Comparison of ENCODE assay signal across 13 mouse cellular contexts in genomic region chr1:194950913-194951312, GRCm38 (mm10). TPM values are rescaled to one million over a fixed set of nuclear protein-coding genes. Genes with fewer than 3 reads are reported as not detected.
DNase-seq lines count a peak whose midpoint lies in the region; ATAC-seq and TF ChIP-seq lines count a peak whose summit lies in the region.
"Had no signal": no experiment of that assay in that cellular context is flagged by ENCODE, and none has a peak within 500 bp of the region (broad histone marks: within the 10 kb centered on the region; RNA-seq: fewer than 3 reads in every experiment).

No protein-coding gene starts in this region.

- no peak for ATAC-seq in hindbrain, postnatal 0 days
- ATAC-seq in hindbrain, embryonic 16.5 days = no peak
- ATAC-seq in midbrain, embryonic 14.5 days (ENCODE audit: low FRiP score, low TSS enrichment) = no peak
- no peak for ATAC-seq in midbrain, embryonic 15.5 days (replicated peaks)
- ATAC-seq: forebrain, embryonic 13.5 days; intestine, embryonic 16.5 days had no signal

- H3K27ac ChIP-seq in hindbrain, postnatal 0 days = no peak overlapping the region
- H3K27ac ChIP-seq in hindbrain, embryonic 16.5 days (ENCODE audit: low read depth, low read length) = no peak overlapping the region
- no peak overlapping the region for H3K27ac ChIP-seq in midbrain, embryonic 14.5 days (replicated peaks; ENCODE audit: low read depth, low read length)
- H3K27ac ChIP-seq in midbrain, embryonic 15.5 days = no peak overlapping the region
- H3K27ac ChIP-seq: forebrain, embryonic 13.5 days; macrophage had no signal

- 62% methylated on average over 2 of the region's 2 CpGs for WGBS in hindbrain, postnatal 0 days
- WGBS in hindbrain, embryonic 16.5 days = 55% methylated on average over 2 of the region's 2 CpGs
- WGBS in midbrain, embryonic 14.5 days = 78% methylated on average over 2 of the region's 2 CpGs
- 72% methylated on average over 2 of the region's 2 CpGs for WGBS in midbrain, embryonic 15.5 days

- H3K4me1 ChIP-seq in hindbrain, postnatal 0 days (ENCODE audit: insufficient read depth, low read length) = no peaks in the 10 kb centered on the region
- H3K4me1 ChIP-seq in hindbrain, embryonic 16.5 days (ENCODE audit: control insufficient read depth, insufficient read depth, low read depth, low read length) = no peaks in the 10 kb centered on the region
- no peaks in the 10 kb centered on the region for H3K4me1 ChIP-seq in midbrain, embryonic 14.5 days (ENCODE audit: control insufficient read depth, insufficient read depth, low read length)
- H3K4me1 ChIP-seq in midbrain, embryonic 15.5 days = no peaks in the 10 kb centered on the region
- H3K4me1 ChIP-seq: forebrain, embryonic 13.5 days had no signal

- TF ChIP-seq CTCF in hindbrain, postnatal 0 days (IDR thresholded peaks at IDR 0.05; ENCODE audit: low read depth) = peak; percentile 59

- no peak overlapping the region for H3K9ac ChIP-seq in hindbrain, postnatal 0 days (replicated peaks; ENCODE audit: low read length)
- no peak overlapping the region for H3K9ac ChIP-seq in hindbrain, embryonic 16.5 days (ENCODE audit: low read depth, low read length)
- H3K9ac ChIP-seq in midbrain, embryonic 14.5 days (replicated peaks; ENCODE audit: low read length) = no peak overlapping the region
- H3K9ac ChIP-seq in midbrain, embryonic 15.5 days = no peak overlapping the region
- H3K9ac ChIP-seq: forebrain, embryonic 13.5 days had no signal

- no peaks in the 10 kb centered on the region for H3K36me3 ChIP-seq in hindbrain, postnatal 0 days (ENCODE audit: insufficient read depth, low read length)
- no peaks in the 10 kb centered on the region for H3K36me3 ChIP-seq in hindbrain, embryonic 16.5 days (ENCODE audit: control insufficient read depth, insufficient read depth, low read length)
- no peaks in the 10 kb centered on the region for H3K36me3 ChIP-seq in midbrain, embryonic 14.5 days (ENCODE audit: control insufficient read depth, insufficient read depth, low read length)
- H3K36me3 ChIP-seq in midbrain, embryonic 15.5 days (replicated peaks) = no peaks in the 10 kb centered on the region

- no peak overlapping the region for H3K4me2 ChIP-seq in hindbrain, postnatal 0 days (ENCODE audit: low read depth, low read length)
- no peak overlapping the region for H3K4me2 ChIP-seq in hindbrain, embryonic 16.5 days (ENCODE audit: low read length)
- H3K4me2 ChIP-seq in midbrain, embryonic 14.5 days (ENCODE audit: low read length) = no peak overlapping the region
- H3K4me2 ChIP-seq in midbrain, embryonic 15.5 days = no peak overlapping the region
- H3K4me2 ChIP-seq: forebrain, embryonic 13.5 days had no signal

- peak; percentile 21 for DNase-seq in adrenal gland, adult 8-10 months
- DNase-seq in adrenal gland, postnatal 4 days (ENCODE audit: low spot score in 2 of 2) = no peak
- DNase-seq in hindbrain, postnatal 0 days (ENCODE audit: low spot score) = peak; percentile 63
- DNase-seq in midbrain, embryonic 14.5 days = peak; percentile 42
- peak; percentile 11 for DNase-seq in fat pad, adult 2 months (ENCODE audit: extremely low read depth, low read depth, low spot score)
- no peak for DNase-seq in gastrocnemius, adult 18-20 months (ENCODE audit: low spot score)
- DNase-seq: cerebellum, adult 9-11 months; right cerebral cortex, postnatal 4 days had no signal

- H3K9me3 ChIP-seq in hindbrain, postnatal 0 days (ENCODE audit: low read length) = no peaks in the 10 kb centered on the region
- no peaks in the 10 kb centered on the region for H3K9me3 ChIP-seq in hindbrain, embryonic 16.5 days (ENCODE audit: control insufficient read depth, low read length)
- no peaks in the 10 kb centered on the region for H3K9me3 ChIP-seq in midbrain, embryonic 14.5 days (ENCODE audit: control insufficient read depth, low read length)
- H3K9me3 ChIP-seq in midbrain, embryonic 15.5 days = no peaks in the 10 kb centered on the region
- H3K9me3 ChIP-seq: forebrain, embryonic 13.5 days had no signal

- H3K4me3 ChIP-seq in hindbrain, postnatal 0 days (ENCODE audit: low read length) = no peak overlapping the region
- no peak overlapping the region for H3K4me3 ChIP-seq in hindbrain, embryonic 16.5 days (ENCODE audit: low read length)
- H3K4me3 ChIP-seq in midbrain, embryonic 14.5 days (replicated peaks; ENCODE audit: low read depth, low read length) = no peak overlapping the region
- no peak overlapping the region for H3K4me3 ChIP-seq in midbrain, embryonic 15.5 days
- H3K4me3 ChIP-seq: forebrain, embryonic 13.5 days had no signal

- no peaks in the 10 kb centered on the region for H3K27me3 ChIP-seq in hindbrain, postnatal 0 days (ENCODE audit: insufficient read depth, low read length)
- no peaks in the 10 kb centered on the region for H3K27me3 ChIP-seq in hindbrain, embryonic 16.5 days (replicated peaks; ENCODE audit: control insufficient read depth, insufficient read depth, low read length)
- no peaks in the 10 kb centered on the region for H3K27me3 ChIP-seq in midbrain, embryonic 14.5 days (ENCODE audit: control insufficient read depth, insufficient read depth, low read length)
- H3K27me3 ChIP-seq in midbrain, embryonic 15.5 days (replicated peaks) = no peaks in the 10 kb centered on the region
- H3K27me3 ChIP-seq: forebrain, embryonic 13.5 days had no signal

RNA-seq across cellular contexts. Expression of gene Cd34, which starts 12.3 kb away (rescaled TPM):
- total RNA-seq in adrenal gland, adult 8-10 months (2022) = 10 to 100 TPM; 33.4 to 60.6 (median 45.5) TPM
- 100 to 1,000 TPM in 1 of 2 experiments, 10 to 100 TPM in 1; 99.5 to 102 TPM for total RNA-seq in adrenal gland, postnatal 4 days (2021)
- 21.6 and 33.1 TPM in 2 replicates for total RNA-seq in hindbrain, postnatal 0 days (2014; rRNA removed)
- polyA plus RNA-seq in hindbrain, postnatal 0 days (2015; fragmentation: Nextera tagmentation; extraction: Ambion mirVana) = 23.5 and 24.3 TPM in 2 replicates
- polyA plus RNA-seq in hindbrain, embryonic 16.5 days (2015; fragmentation: Nextera tagmentation; extraction: Ambion mirVana) = 29.8 and 36.5 TPM in 2 replicates
- 15.8 and 34.8 TPM in 2 replicates for polyA plus RNA-seq in midbrain, embryonic 14.5 days (2014; fragmentation: Nextera tagmentation; extraction: Ambion mirVana)
- 28.0 TPM in 2 replicates for polyA plus RNA-seq in midbrain, embryonic 15.5 days (2015; fragmentation: Nextera tagmentation; extraction: Ambion mirVana)
- total RNA-seq in gastrocnemius, adult 18-20 months (2021) = 10 to 100 TPM; 26.6 to 37.0 TPM

Comparison
In these comparisons a context has a peak if more than half of its experiments do, and no peak if none do; other contexts are left out.
1. DNase-seq: peak in adrenal gland, adult 8-10 months (single experiment), hindbrain, postnatal 0 days (single experiment), midbrain, embryonic 14.5 days (single experiment) and fat pad, adult 2 months (single experiment); none in adrenal gland, postnatal 4 days (0 of 2) and gastrocnemius, adult 18-20 months (single experiment).